In genomic region chr4:134914864-134915209, GRCm38 (mm10) we compare ENCODE assay signal across 8 mouse cellular contexts. TPM values are rescaled to one million over a fixed set of nuclear protein-coding genes. Genes with fewer than 3 reads are reported as not detected.
DNase-seq lines count a peak whose midpoint lies in the region; ATAC-seq and TF ChIP-seq lines count a peak whose summit lies in the region.

Gene Tmem50a, minus strand, starts transcription at chr4:134915024.

- peak within 1 kb of the TSS; percentile 94 for H3K27ac ChIP-seq in embryonic facial prominence, embryonic 13.5 days
- peak within 1 kb of the TSS; percentile 81 for H3K27ac ChIP-seq in kidney, adult 2 months (ENCODE audit: insufficient read depth, low read depth, low read length)
- peak within 1 kb of the TSS; percentile 95 for H3K27ac ChIP-seq in limb, embryonic 12.5 days
- peak within 1 kb of the TSS; percentile 83 for H3K27ac ChIP-seq in midbrain, embryonic 14.5 days (replicated peaks; ENCODE audit: low read depth, low read length)

- peak; percentile 54 for TF ChIP-seq POLR2A in kidney, adult 2 months (IDR thresholded peaks at IDR 0.05; ENCODE audit: low read depth, low read length)

- peak within 1 kb of the TSS; percentile 92 for H3K9ac ChIP-seq in embryonic facial prominence, embryonic 13.5 days
- peak within 1 kb of the TSS; percentile 94 for H3K9ac ChIP-seq in limb, embryonic 12.5 days (replicated peaks)
- peak within 1 kb of the TSS; percentile 75 for H3K9ac ChIP-seq in midbrain, embryonic 14.5 days (replicated peaks; ENCODE audit: low read length)

- under 1% methylated on average over 25 of the region's 25 CpGs for WGBS in embryonic facial prominence, embryonic 13.5 days
- under 1% methylated on average over 25 of the region's 25 CpGs for WGBS in kidney, adult 2 months
- under 1% methylated on average over 25 of the region's 25 CpGs for WGBS in limb, embryonic 12.5 days
- WGBS in midbrain, embryonic 14.5 days, result 0% methylated on average over 25 of the region's 25 CpGs

- peak; percentile 96 for DNase-seq in 416B (ENCODE audit: low read depth)
- DNase-seq in adrenal gland, postnatal 4 days (ENCODE audit: low spot score in 2 of 2), result peak; percentile 77 to 95
- peak; percentile 97 for DNase-seq in heart, adult 18-20 months
- DNase-seq in kidney, adult 2 months, result peak; percentile 96
- DNase-seq in midbrain, embryonic 14.5 days, result peak; percentile 97
- peak; percentile 94 for DNase-seq in spleen, adult 12 weeks (ENCODE audit: low spot score)

- H3K4me1 ChIP-seq in embryonic facial prominence, embryonic 13.5 days, result peaks cover 17% of the 10 kb centered on the region
- peaks cover 7% of the 10 kb centered on the region; the same call in 1 of the 2 replicates for H3K4me1 ChIP-seq in kidney, adult 2 months (ENCODE audit: control insufficient read depth, insufficient read depth, low read length)
- H3K4me1 ChIP-seq in limb, embryonic 12.5 days (replicated peaks), result peaks cover 19% of the 10 kb centered on the region
- H3K4me1 ChIP-seq in midbrain, embryonic 14.5 days (ENCODE audit: control insufficient read depth, insufficient read depth, low read length), result no peaks in the 10 kb centered on the region

- H3K36me3 ChIP-seq in embryonic facial prominence, embryonic 13.5 days, result peaks cover 22% of the 10 kb centered on the region
- no peaks in the 10 kb centered on the region for H3K36me3 ChIP-seq in kidney, adult 2 months (ENCODE audit: control insufficient read depth, insufficient read depth, low read length)
- peaks cover 20% of the 10 kb centered on the region for H3K36me3 ChIP-seq in limb, embryonic 12.5 days
- peaks cover 13% of the 10 kb centered on the region for H3K36me3 ChIP-seq in midbrain, embryonic 14.5 days (ENCODE audit: control insufficient read depth, insufficient read depth, low read length)

- ATAC-seq in embryonic facial prominence, embryonic 13.5 days (ENCODE audit: insufficient number of reproducible peaks, insufficient read depth, low FRiP score, low TSS enrichment, low read depth), result peak; percentile 89
- peak; percentile 83 for ATAC-seq in limb, embryonic 12.5 days (ENCODE audit: insufficient number of reproducible peaks, insufficient read depth, low FRiP score, low TSS enrichment, low read depth)
- ATAC-seq in midbrain, embryonic 14.5 days (ENCODE audit: low FRiP score, low TSS enrichment), result peak; percentile 86

- no peaks in the 10 kb centered on the region for H3K27me3 ChIP-seq in embryonic facial prominence, embryonic 13.5 days
- no peaks in the 10 kb centered on the region for H3K27me3 ChIP-seq in kidney, adult 2 months (replicated peaks; ENCODE audit: control insufficient read depth, insufficient read depth, low read length)
- H3K27me3 ChIP-seq in limb, embryonic 12.5 days, result no peaks in the 10 kb centered on the region
- 0 out of 2 replicates have a peak, but pooled peaks cover 5% of the 10 kb centered on the region for H3K27me3 ChIP-seq in midbrain, embryonic 14.5 days (ENCODE audit: control insufficient read depth, insufficient read depth, low read length)

- peak within 1 kb of the TSS; percentile 71 for H3K4me2 ChIP-seq in embryonic facial prominence, embryonic 13.5 days
- H3K4me2 ChIP-seq in limb, embryonic 12.5 days, result peak within 1 kb of the TSS; percentile 72
- peak within 1 kb of the TSS; percentile 58 for H3K4me2 ChIP-seq in midbrain, embryonic 14.5 days (ENCODE audit: low read length)

- H3K9me3 ChIP-seq in embryonic facial prominence, embryonic 13.5 days, result no peaks in the 10 kb centered on the region
- H3K9me3 ChIP-seq in limb, embryonic 12.5 days, result peaks cover 4% of the 10 kb centered on the region; the same call in 1 of the 2 replicates
- no peaks in the 10 kb centered on the region for H3K9me3 ChIP-seq in midbrain, embryonic 14.5 days (ENCODE audit: control insufficient read depth, low read length)

- TF ChIP-seq CTCF in kidney, adult 2 months (conservative IDR thresholded peaks at IDR 0.05; ENCODE audit: insufficient read depth, insufficient read length, low read depth, low read length), result no peak

- peak within 1 kb of the TSS; percentile 80 for H3K4me3 ChIP-seq in embryonic facial prominence, embryonic 13.5 days
- peak within 1 kb of the TSS; percentile 63 for H3K4me3 ChIP-seq in kidney, adult 2 months (ENCODE audit: insufficient read depth, low read depth, low read length)
- peak within 1 kb of the TSS; percentile 92 for H3K4me3 ChIP-seq in limb, embryonic 12.5 days (replicated peaks)
- peak within 1 kb of the TSS; percentile 76 for H3K4me3 ChIP-seq in midbrain, embryonic 14.5 days (replicated peaks; ENCODE audit: low read depth, low read length)

RNA-seq across cellular contexts. Expression of gene Tmem50a, which starts in this region (rescaled TPM):
- total RNA-seq in adrenal gland, postnatal 4 days (2021), result 100 to 1,000 TPM; 214 to 225 TPM
- polyA plus RNA-seq in embryonic facial prominence, embryonic 13.5 days (2015; fragmentation: Nextera tagmentation; extraction: Ambion mirVana), result 172 and 199 TPM in 2 replicates
- total RNA-seq in heart, adult 18-20 months (2021), result 10 to 100 TPM; 61.9 to 65.3 TPM
- polyA plus RNA-seq in kidney, adult 2 months (2012; rRNA removed), result 90.1 and 115 TPM in 2 replicates
- polyA plus RNA-seq in limb, embryonic 12.5 days (2016; fragmentation: Nextera tagmentation; extraction: Ambion mirVana), result 156 and 159 TPM in 2 replicates
- 196 and 210 TPM in 2 replicates for polyA plus RNA-seq in midbrain, embryonic 14.5 days (2014; fragmentation: Nextera tagmentation; extraction: Ambion mirVana)

Comparison
In these comparisons a context has a peak if more than half of its experiments do, and no peak if none do; other contexts are left out.
1. Peak in every context shown above with its lines: DNase-seq, ATAC-seq, H3K4me3 ChIP-seq and H3K27ac ChIP-seq.